Mouse (Mus musculus): ENCODE results near the gene Pgbd1. TPM values are rescaled to one million over a fixed set of nuclear protein-coding genes. Genes with fewer than 3 reads are reported as not detected.

Pgbd1 gene
- total and polyA plus RNA-seq, 3 experiments: 3.9 to 7.4 (median 4.0) TPM

GRCm38 (mm10) chr13:21418865-21419264 lies 22.0 kb downstream of the Pgbd1 start:
- H3K4me3 ChIP-seq (replicated peaks in 1 of 3; ENCODE audit: low read depth in 2 of 3, low read length in 2 of 3, poor library complexity in 1 of 3): no peak overlapping the region
- H3K27me3 ChIP-seq (replicated peaks): no peaks in the 10 kb centered on the region
- no peak for DNase-seq (ENCODE audit: extremely low read depth)
- peaks cover 5 to 15% of the 10 kb centered on the region in 2 experiments for H3K4me1 ChIP-seq (ENCODE audit: control insufficient read depth in 1 of 2, insufficient read depth in 2 of 2)
- H3K4me2 ChIP-seq (ENCODE audit: insufficient read depth, low read depth, poor library complexity, severe bottlenecking): no peak overlapping the region
- dilution Hi-C loops (cut with MboI; ENCODE audit: extremely low pct_ligation_motif_present, extremely low pct_unique_long_range_greater_than_20kb, low sequenced_read_pairs): no loop called here
- in situ Hi-C loops (cut with MboI; ENCODE audit: low pct_ligation_motif_present, low pct_unique_long_range_greater_than_20kb, low sequenced_read_pairs): loop anchor here (25.0 kb wide), 1 partner anchor 593 kb away; the partner anchor contains the start of gene Prss16
- no peak overlapping the region for H3K9ac ChIP-seq (ENCODE audit: insufficient read depth, low read depth)
- peaks cover 0 to 2% of the 10 kb centered on the region in 2 experiments for H3K36me3 ChIP-seq (replicated peaks in 1 of 2; ENCODE audit: control insufficient read depth in 1 of 2, insufficient read depth in 1 of 2, low read length in 1 of 2)
- H3K9me3 ChIP-seq (replicated peaks; ENCODE audit: low read length): no peaks in the 10 kb centered on the region
- no peaks in the 10 kb centered on the region for H3K79me2 ChIP-seq (replicated peaks; ENCODE audit: control insufficient read depth, extremely low read depth, insufficient read depth, poor library complexity, severe bottlenecking)
- no peak overlapping the region for H3K27ac ChIP-seq (ENCODE audit: insufficient read depth, low read depth)
- TF ChIP-seq HCFC1 (IDR thresholded peaks at IDR 0.05; ENCODE audit: low read depth, low read length): no peak
- TF ChIP-seq POLR2A (IDR thresholded peaks at IDR 0.05; ENCODE audit: low read depth, low read length): no peak
- TF ChIP-seq CTCF (conservative IDR thresholded peaks at IDR 0.05 in 1 of 2, IDR thresholded peaks at IDR 0.05 in 1 of 2; ENCODE audit: low read depth in 2 of 2, low read length in 2 of 2): no peak
- TF ChIP-seq USF2 (conservative IDR thresholded peaks at IDR 0.05; ENCODE audit: low read depth, low read length): no peak
- TF ChIP-seq MYC (IDR thresholded peaks at IDR 0.05; ENCODE audit: low read depth, low read length): no peak
- no peak for TF ChIP-seq CHD1 (IDR thresholded peaks at IDR 0.05; ENCODE audit: low read depth, low read length)
- no peak for TF ChIP-seq GABPA (IDR thresholded peaks at IDR 0.05; ENCODE audit: insufficient replicate concordance, low read depth, low read length)
- TF ChIP-seq PAX5 (IDR thresholded peaks at IDR 0.05; ENCODE audit: low read length): no peak
- TF ChIP-seq NRF1 (IDR thresholded peaks at IDR 0.05; ENCODE audit: low read depth, low read length): no peak
- no peak for TF ChIP-seq TCF12 (IDR thresholded peaks at IDR 0.05; ENCODE audit: low read depth, low read length)
- no peak for TF ChIP-seq MAX (IDR thresholded peaks at IDR 0.05; ENCODE audit: low read length)
- no peak for TF ChIP-seq MXI1 (IDR thresholded peaks at IDR 0.05; ENCODE audit: low read depth, low read length)
- no peak for TF ChIP-seq ZKSCAN1 (IDR thresholded peaks at IDR 0.05; ENCODE audit: borderline replicate concordance, low read depth, low read length)
- no peak for TF ChIP-seq CHD2 (IDR thresholded peaks at IDR 0.05; ENCODE audit: low read length)
- no peak for TF ChIP-seq E2F4 (IDR thresholded peaks at IDR 0.05; ENCODE audit: insufficient replicate concordance, low read depth, low read length)
- no peak for TF ChIP-seq POLR2AphosphoS2 (IDR thresholded peaks at IDR 0.05; ENCODE audit: low read depth, low read length)
- no peak for TF ChIP-seq UBTF (IDR thresholded peaks at IDR 0.05; ENCODE audit: low read depth, low read length)
- no peak for TF ChIP-seq ZMIZ1 (IDR thresholded peaks at IDR 0.05; ENCODE audit: low read depth, low read length)
- TF ChIP-seq ZNF384 (IDR thresholded peaks at IDR 0.05; ENCODE audit: low read depth, low read length): no peak

GRCm38 (mm10) chr13:21417298-21418010 lies 23.4 kb downstream of the Pgbd1 start:
- Histone ChIP-seq H3K79me2 (replicated peaks; ENCODE audit: control insufficient read depth, extremely low read depth, insufficient read depth, poor library complexity, severe bottlenecking) (no peaks in the 10 kb centered on the region), H3K4me2 (ENCODE audit: insufficient read depth, low read depth, poor library complexity, severe bottlenecking) (no peak overlapping the region), H3K27me3 (replicated peaks) (no peaks in the 10 kb centered on the region), H3K27ac (ENCODE audit: insufficient read depth, low read depth) (no peak overlapping the region), H3K4me1 (ENCODE audit: control insufficient read depth in 1 of 2, insufficient read depth in 2 of 2) (peaks cover 5 to 15% of the 10 kb centered on the region in 2 experiments), H3K4me3 (replicated peaks in 1 of 3; ENCODE audit: low read depth in 2 of 3, low read length in 2 of 3, poor library complexity in 1 of 3) (no peak overlapping the region), H3K36me3 (replicated peaks in 1 of 2; ENCODE audit: control insufficient read depth in 1 of 2, insufficient read depth in 1 of 2, low read length in 1 of 2) (peaks cover 0 to 2% of the 10 kb centered on the region in 2 experiments), H3K9me3 (replicated peaks; ENCODE audit: low read length) (no peaks in the 10 kb centered on the region), H3K9ac (ENCODE audit: insufficient read depth, low read depth) (no peak overlapping the region)
- TF ChIP-seq USF1 (IDR thresholded peaks at IDR 0.05; ENCODE audit: low read depth, low read length): no peak
- TF ChIP-seq IRF4 (IDR thresholded peaks at IDR 0.05; ENCODE audit: low read depth, low read length): no peak
- TF ChIP-seq KAT2A (IDR thresholded peaks at IDR 0.05; ENCODE audit: insufficient replicate concordance, low read length): no peak
- TF ChIP-seq JUN (IDR thresholded peaks at IDR 0.05; ENCODE audit: insufficient read depth, low read depth, low read length): no peak
- no peak for TF ChIP-seq GABPA (IDR thresholded peaks at IDR 0.05; ENCODE audit: insufficient replicate concordance, low read depth, low read length)
- TF ChIP-seq RAD21 (IDR thresholded peaks at IDR 0.05; ENCODE audit: low read depth, low read length): no peak
- TF ChIP-seq MAX (IDR thresholded peaks at IDR 0.05; ENCODE audit: low read length): no peak
- TF ChIP-seq NELFE (IDR thresholded peaks at IDR 0.05; ENCODE audit: low read depth, low read length): no peak
- TF ChIP-seq JUND (conservative IDR thresholded peaks at IDR 0.05; ENCODE audit: low read depth, low read length): no peak
- no peak for TF ChIP-seq POLR2A (IDR thresholded peaks at IDR 0.05; ENCODE audit: low read depth, low read length)
- TF ChIP-seq HCFC1 (IDR thresholded peaks at IDR 0.05; ENCODE audit: low read depth, low read length): no peak
- dilution Hi-C loops (cut with MboI; ENCODE audit: extremely low pct_ligation_motif_present, extremely low pct_unique_long_range_greater_than_20kb, low sequenced_read_pairs) (no loop called here), in situ Hi-C loops (cut with MboI; ENCODE audit: low pct_ligation_motif_present, low pct_unique_long_range_greater_than_20kb, low sequenced_read_pairs) (loop anchor here (25.0 kb wide), 1 partner anchor 595 kb away; the partner anchor contains the start of gene Prss16)
- no peak for DNase-seq (ENCODE audit: extremely low read depth)

Measured in CH12.LX (cell line).